In the genomic region with DNA sequence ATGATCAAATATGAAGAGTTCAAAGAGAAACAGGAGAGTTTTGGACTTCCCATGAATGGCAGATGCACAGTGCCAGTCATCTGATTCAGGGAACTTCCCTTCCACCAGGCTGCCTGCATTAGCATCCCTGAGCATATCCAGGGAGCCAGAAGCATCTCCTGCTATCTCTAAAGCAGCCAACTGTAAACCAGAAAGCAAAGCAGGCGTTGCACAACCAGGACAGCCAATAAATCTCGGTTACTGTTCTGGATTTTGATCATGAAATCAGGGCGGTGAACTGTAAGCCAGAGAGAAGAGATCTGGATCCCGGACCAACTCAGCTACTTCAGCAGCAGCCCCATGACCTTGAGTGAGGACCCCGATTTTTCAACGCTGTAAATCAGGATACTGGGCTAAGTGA, we compare ENCODE assay signal across 22 mouse cellular contexts.
A peak's percentile ranks its signal among the peaks of the same experiment; 100 is the strongest.
DNase-seq lines count a peak whose midpoint lies in the region; ATAC-seq and TF ChIP-seq lines count a peak whose summit lies in the region.
"Had no signal": no experiment of that assay in that cellular context is flagged by ENCODE, and none has a peak within 500 bp of the region (broad histone marks: within the 10 kb centered on the region; RNA-seq: fewer than 3 reads in every experiment).

No protein-coding gene starts in this region.

- H3K36me3 ChIP-seq in midbrain, embryonic 13.5 days: no peaks in the 10 kb centered on the region
- H3K36me3 ChIP-seq: hindbrain, embryonic 15.5 days; liver, embryonic 13.5 days; midbrain, embryonic 10.5 days; stomach, embryonic 15.5 days had no signal

- peak overlapping the region; percentile 50 for H3K4me3 ChIP-seq in gastrocnemius, adult 2 months
- H3K4me3 ChIP-seq in brown adipose tissue, adult 24 weeks (ENCODE audit: insufficient read depth, low read depth, low read length): no peak overlapping the region; the same call in 1 of the 2 replicates
- H3K4me3 ChIP-seq in midbrain, embryonic 13.5 days (replicated peaks): no peak overlapping the region
- H3K4me3 ChIP-seq: heart, embryonic 12.5 days; hindbrain, embryonic 15.5 days; liver, embryonic 13.5 days; midbrain, embryonic 10.5 days; stomach, embryonic 15.5 days had no signal

- TF ChIP-seq CTCF in gastrocnemius, adult 2 months (IDR thresholded peaks at IDR 0.05): no peak

- H3K27me3 ChIP-seq in midbrain, embryonic 13.5 days: no peaks in the 10 kb centered on the region
- H3K27me3 ChIP-seq: heart, embryonic 12.5 days; hindbrain, embryonic 15.5 days; liver, embryonic 13.5 days; stomach, embryonic 15.5 days had no signal

- peak overlapping the region; percentile 73 for H3K27ac ChIP-seq in gastrocnemius, adult 2 months
- H3K27ac ChIP-seq in brown adipose tissue, adult 24 weeks (replicated peaks; ENCODE audit: low read depth, low read length): peak overlapping the region; percentile 51
- no peak overlapping the region for H3K27ac ChIP-seq in midbrain, embryonic 13.5 days
- H3K27ac ChIP-seq: hindbrain, embryonic 15.5 days; liver, embryonic 13.5 days; midbrain, embryonic 10.5 days; stomach, embryonic 15.5 days had no signal

- 92% methylated on average over 6 of the region's 6 CpGs for WGBS in midbrain, embryonic 13.5 days

- H3K9me3 ChIP-seq in midbrain, embryonic 13.5 days: no peaks in the 10 kb centered on the region
- H3K9me3 ChIP-seq: heart, embryonic 12.5 days; hindbrain, embryonic 15.5 days; liver, embryonic 13.5 days; midbrain, embryonic 10.5 days; stomach, embryonic 15.5 days had no signal

- ATAC-seq in granulocyte monocyte progenitor cell, adult 5-6 weeks (replicated peaks; ENCODE audit: poor library complexity, severe bottlenecking): no peak
- no peak for ATAC-seq in midbrain, embryonic 13.5 days
- ATAC-seq: intestine, embryonic 16.5 days had no signal

- no peak overlapping the region for H3K9ac ChIP-seq in midbrain, embryonic 13.5 days (replicated peaks)
- H3K9ac ChIP-seq: heart, embryonic 12.5 days; hindbrain, embryonic 15.5 days; liver, embryonic 13.5 days; lung, embryonic 14.5 days; stomach, embryonic 15.5 days had no signal

- no peak for DNase-seq in gastrocnemius, adult 2 months
- DNase-seq in gastrocnemius, adult 18-20 months (ENCODE audit: low spot score): no peak
- DNase-seq in kidney, adult 9 months: peak; percentile 16
- DNase-seq in kidney, postnatal 10 days: no peak
- DNase-seq in MN1 (ENCODE audit: low spot score): peak; percentile 78
- DNase-seq: B cell, adult 2 months; cerebellum, adult 8-10 months; gastrocnemius, postnatal 14 days; layer of hippocampus, adult 9-11 months; liver, embryonic 13.5 days; lung, embryonic 14.5 days; retina, postnatal 1 day; thymus, adult 18-20 months; thymus, postnatal 4 days had no signal

- peaks cover 18% of the 10 kb centered on the region for H3K4me1 ChIP-seq in brown adipose tissue, adult 24 weeks (ENCODE audit: control insufficient read depth, insufficient read depth, insufficient read length, low read length)
- H3K4me1 ChIP-seq in midbrain, embryonic 13.5 days (replicated peaks): no peaks in the 10 kb centered on the region
- H3K4me1 ChIP-seq: hindbrain, embryonic 15.5 days; liver, embryonic 13.5 days had no signal

- intact Hi-C loops in gastrocnemius, adult 2 months (cut with DNase I): no loop called here

- no peak overlapping the region for H3K4me2 ChIP-seq in midbrain, embryonic 13.5 days (replicated peaks)
- H3K4me2 ChIP-seq: heart, embryonic 12.5 days; hindbrain, embryonic 15.5 days; liver, embryonic 13.5 days; lung, embryonic 14.5 days; stomach, embryonic 15.5 days had no signal

Comparison
In these comparisons a context has a peak if more than half of its experiments do, and no peak if none do; other contexts are left out.
1. DNase-seq: peak in kidney, adult 9 months (single experiment) and MN1 (single experiment); none in gastrocnemius, adult 2 months (single experiment), gastrocnemius, adult 18-20 months (single experiment) and kidney, postnatal 10 days (single experiment).